Mouse (Mus musculus) cerebellum, postnatal 36 days (tissue): ENCODE measurements around the gene Tubgcp5.

Experiments
- DNase-seq, 2 experiments: peaks; one replicate each; pipeline ENCODE4 v3.0.0; 2021 to 2022; ENCODE audit warnings: mixed read lengths in 2 of 2

The Tubgcp5 gene

DNA sequence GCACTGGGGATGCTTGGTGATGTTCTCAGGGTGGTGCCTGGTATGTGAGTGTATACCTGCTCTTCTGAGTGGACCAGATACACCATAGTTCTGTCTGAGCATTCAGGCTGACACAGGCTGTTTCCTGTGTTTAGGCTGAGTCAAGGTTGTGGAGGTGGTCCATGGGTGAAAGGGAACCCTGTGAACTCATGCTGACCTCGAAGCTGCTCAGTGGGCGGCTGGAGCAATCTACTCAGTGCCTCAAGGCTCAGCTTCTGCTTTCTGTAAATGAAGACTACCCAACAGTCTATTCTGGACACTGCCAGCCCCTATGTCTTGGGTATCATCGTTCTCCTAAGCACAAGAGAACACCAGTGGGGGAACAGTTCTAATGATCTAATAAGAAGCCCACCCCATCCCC lies 61.6 kb downstream of the Tubgcp5 start:
- no peak for DNase-seq

DNA sequence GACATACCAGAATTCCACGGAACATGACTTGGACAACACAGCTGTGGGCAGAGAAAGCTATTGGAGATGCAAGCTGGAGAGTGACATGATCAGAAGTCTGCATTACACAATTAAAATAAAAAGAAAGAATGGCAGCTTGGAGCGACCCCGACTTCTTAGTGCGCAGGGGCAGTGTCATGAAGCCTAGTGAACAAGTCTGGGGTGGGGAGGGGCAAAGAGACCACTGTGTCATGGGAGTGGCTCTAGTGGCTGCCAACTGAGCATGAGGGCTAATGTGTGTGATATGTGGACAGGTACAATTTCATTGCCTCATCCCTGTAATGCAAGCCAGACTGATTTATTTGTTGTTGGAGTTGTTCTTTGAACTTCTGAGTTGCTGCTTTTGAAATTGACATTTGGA lies 62.8 kb downstream of the Tubgcp5 start:
- no peak for DNase-seq

DNA sequence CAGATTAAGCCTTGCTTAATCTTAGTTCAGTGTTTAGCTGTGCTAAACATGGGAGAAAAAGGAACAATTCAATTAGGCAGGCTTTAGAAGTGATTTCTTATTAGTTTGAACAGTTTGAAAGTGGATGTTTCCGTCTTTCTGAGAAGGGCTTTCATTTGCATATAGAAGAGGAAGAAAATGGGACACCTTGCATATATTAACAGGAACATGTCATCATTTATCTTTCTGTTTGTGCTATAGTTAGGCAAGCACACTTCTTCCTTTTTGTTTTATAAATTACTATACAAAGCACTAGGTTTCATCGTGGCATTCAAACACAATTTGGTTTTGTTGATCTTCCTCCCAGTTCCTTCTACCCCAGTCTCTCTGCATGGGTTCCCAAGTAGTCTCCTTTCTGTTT lies 63.8 kb downstream of the Tubgcp5 start:
- DNase-seq, result no peak

DNA sequence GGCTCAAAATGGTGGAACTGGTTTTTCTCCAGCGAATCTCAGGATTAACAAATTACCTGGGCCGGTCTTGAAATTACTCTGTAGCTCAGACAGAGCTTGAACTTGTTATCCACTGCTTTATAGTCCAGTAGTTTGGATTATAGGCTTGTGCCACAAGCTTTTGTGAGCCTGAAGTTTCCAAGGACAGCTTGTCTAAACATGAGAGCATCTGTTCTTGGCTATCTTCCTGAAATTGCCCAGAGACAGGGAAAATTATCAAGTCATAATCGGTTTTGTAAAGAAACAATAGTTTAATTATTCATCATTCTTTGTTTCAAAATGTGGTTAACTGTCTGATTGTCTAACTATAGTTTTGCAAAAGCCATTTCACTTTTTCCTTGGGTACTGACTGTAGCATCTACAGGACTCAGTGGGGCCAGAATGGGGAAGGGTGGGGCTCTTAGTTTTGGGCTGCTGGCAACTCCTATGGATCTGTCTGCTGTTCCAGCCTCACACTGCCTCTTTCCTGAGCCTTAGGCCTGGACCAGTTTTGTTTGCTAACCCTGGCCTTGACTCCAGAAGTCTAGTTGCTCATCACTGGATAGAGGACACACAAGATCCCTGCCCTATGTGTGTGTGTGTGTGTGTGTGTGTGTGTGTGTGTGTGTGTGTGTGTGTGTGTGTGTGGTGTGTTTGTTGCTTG lies 65.0 kb downstream of the Tubgcp5 start:
- no peak for DNase-seq

DNA sequence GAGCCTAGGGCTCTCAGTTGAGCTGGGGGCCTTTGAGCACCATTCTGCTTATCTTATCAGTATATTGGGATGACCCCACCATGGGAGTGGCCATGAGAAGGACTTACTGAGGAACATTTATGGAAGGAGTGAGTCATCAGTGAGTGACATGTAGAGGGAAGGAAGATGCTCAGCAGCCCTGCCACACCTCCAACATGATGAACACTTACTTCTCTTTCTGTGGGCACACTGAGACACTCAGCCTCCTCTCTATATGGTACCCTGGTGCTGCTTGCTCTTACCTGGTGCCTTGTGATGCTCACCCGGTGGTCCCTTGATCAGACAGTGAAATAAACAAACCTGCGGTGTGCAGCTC lies 65.5 kb downstream of the Tubgcp5 start:
- DNase-seq, result no peak

DNA sequence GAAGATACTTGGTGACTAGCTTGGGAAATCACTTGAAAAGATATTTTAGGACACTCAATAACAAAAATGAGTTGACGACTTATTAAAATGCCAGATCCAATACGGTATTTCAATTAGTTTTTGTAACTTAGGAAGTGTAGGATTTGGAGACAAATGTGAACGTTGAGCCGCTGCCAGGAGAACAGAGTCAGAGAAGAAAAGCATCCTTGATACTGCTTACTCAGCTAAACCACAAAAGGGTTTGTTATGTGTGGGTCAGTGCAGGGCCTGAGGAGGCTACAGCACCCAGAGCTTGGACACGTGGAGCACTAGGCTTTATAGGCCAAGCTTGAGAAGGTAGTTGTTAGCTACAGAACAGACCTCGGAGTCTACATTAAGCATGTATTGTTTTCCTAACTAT lies 66.0 kb downstream of the Tubgcp5 start:
- DNase-seq, result no peak

DNA sequence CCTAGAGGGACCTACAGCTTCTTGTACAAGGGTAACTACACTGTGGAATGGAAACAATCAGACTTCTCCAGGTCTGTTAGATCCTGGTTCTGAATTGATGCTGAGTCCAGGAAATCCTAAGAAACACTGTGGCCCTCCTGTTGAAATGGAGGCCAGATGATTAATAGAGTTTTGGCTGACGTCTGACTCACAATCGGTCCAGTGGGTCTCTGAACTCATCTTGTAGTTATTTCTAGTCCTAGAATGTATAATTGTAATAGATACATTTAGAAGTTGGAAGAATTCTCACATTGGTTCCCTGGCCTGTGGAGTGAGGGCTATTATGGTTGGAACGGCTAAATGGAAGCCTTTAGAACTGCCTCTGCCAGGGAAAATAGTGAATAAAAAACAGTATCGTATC lies 67.2 kb downstream of the Tubgcp5 start:
- DNase-seq, result no peak

DNA sequence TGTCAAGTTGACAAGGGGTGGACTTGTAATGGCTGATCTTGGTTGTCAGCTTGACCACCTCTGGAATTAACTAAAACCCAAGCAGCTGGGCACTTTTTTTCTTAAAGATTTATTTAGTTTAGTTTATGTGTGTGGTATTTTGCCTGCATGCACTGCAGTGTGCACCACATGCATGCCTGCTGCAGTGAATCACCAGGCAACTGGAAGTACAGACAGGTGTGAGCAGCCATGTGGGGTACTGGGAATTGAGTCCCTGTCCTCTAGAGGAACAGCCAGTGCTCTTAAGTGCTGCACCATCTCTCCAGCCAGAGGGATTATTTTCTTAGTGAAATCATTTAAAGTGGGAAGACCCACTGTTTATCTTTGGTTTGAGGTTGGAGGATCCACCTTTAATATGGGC lies 71.1 kb downstream of the Tubgcp5 start:
- DNase-seq, result no peak

DNA sequence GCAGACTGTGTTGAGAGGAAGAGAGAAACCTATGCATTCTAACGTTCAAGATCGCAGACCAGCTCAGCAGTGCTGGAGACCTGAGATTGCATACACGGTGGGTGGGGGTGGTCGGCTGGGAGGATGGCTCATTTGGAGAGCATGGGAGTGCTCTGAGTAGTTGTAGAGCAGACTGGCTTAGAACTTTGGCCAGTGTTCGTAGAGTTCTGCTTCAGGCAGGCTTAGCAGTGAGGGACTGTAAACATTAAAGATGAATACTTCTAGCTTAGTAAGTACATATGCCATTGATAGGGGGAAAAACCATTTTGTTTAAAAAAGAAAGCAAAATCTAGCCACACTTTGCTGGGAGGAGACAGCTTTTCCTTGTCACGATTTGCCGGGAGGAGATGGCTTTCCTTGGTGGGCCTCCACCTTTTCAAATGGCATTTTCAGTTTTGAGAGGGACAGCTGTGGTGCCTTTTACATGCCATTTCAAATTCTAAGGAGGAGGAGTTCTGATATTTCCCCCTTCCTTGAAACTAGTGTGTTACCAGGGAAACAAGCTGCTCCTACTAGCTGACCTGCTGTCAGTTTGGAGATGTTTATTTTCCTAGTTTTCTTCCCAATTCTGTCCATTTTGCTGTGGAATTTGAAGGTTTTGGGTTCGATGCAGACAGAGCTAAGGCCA lies 71.9 kb downstream of the Tubgcp5 start:
- DNase-seq, result no peak

DNA sequence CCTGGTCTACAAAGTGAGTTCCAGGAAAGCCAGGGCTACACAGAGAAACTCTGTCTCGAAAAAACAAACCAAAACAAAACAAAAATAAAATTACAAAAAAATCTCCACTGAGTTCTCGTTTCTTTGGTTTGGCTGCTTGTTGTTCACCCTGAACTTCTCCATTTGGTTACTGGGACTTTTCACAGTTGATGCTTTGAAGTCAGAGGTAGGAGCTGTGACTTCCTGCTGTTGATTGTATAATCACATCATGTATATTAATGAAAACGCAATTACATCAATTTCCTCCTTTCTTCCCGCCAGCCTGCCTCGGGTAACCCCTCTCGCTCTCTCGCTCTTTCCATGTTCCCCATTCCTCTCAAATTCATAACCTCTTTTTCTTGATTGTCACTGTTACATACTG lies 74.3 kb downstream of the Tubgcp5 start:
- DNase-seq, result no peak

DNA sequence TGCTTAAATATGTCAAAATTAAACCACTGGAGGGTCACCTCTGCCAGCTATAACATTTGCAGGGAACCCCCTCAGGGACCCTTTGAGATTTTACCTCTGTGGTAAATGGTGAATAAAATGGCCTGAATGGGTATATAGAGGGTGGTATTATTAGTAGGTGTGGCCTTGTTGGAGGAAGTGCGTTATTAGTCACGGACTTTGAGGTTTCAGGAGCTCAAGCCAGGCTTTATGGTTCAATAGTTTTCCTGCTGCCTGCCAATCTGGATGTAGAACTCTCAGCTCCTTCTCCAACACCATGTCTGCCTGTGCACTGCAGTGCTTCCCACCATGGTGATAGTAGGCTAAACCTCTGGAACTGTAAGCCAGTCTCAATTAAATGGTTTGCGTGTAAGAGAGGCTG lies 75.3 kb downstream of the Tubgcp5 start:
- no peak for DNase-seq

DNA sequence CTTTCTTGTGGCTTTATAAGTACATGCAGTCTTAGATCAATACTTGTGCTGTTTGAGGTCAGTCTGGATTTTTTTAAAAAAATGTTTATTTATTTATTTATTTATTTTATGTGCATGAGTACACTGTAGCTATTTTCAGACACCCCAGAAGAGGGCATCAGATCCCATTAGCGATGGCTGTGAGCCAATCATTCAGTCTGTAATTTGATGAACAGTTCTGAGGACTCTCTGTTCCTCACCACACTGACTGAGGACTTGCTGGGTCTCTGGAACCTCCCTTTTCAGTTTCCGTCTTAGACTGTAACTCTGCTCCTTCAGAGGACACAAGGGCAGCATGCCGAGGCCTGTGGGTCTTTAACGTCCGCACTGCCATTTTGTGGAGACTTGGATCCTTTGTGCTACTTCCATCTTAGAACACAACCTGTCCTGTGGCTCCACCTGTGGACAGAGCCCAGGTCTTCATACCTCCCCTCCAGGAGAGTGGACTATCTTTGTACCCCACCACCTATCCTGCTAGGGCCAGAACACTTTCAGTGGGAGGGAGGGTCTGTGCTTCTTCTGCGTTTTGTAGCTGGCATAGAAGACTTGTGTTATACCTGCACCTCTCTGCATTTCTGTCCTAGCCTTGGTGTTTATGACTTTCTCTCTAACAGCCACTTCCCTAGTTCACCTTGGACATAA lies 76.5 kb downstream of the Tubgcp5 start:
- DNase-seq, result peak in 1 of 2 experiments; percentile 23

DNA sequence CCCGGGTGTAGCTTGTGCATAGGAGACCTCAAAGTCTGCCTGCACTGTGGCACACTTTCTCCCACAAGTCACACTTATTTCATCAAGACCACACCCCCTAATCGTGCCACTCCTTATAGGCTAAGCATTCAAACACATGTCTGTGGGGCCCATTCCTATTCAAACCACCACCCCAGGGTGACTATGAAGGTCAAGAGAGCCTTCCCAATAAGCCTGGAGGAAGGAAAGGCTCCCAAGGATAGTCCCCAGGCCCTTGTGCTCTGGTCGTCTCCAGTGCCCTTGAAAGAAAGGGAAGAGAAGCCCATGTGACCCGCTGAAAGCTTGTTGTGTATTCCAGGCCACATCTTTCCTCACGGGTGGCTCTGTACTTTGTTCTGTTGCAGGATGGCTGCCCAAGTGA lies 77.5 kb downstream of the Tubgcp5 start:
- no peak for DNase-seq

DNA sequence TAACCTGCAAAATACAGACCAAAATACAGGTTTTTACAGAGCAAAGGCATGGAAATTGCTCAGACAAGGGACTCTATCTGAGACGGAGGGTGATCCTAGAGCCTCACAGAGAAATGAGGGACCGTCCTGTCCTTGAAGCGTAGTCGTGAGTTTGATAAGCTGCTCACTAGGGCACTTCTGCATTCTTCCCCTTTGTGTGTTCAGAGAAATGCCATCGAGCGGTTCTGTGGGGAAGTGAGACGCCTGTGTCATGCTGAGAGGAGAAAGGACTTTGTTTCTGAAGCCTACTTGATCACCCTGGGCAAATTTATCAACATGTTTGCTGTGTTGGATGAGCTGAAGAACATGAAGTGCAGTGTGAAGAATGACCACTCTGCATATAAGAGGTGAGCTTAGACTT lies 80.7 kb downstream of the Tubgcp5 start:
- no peak for DNase-seq

DNA sequence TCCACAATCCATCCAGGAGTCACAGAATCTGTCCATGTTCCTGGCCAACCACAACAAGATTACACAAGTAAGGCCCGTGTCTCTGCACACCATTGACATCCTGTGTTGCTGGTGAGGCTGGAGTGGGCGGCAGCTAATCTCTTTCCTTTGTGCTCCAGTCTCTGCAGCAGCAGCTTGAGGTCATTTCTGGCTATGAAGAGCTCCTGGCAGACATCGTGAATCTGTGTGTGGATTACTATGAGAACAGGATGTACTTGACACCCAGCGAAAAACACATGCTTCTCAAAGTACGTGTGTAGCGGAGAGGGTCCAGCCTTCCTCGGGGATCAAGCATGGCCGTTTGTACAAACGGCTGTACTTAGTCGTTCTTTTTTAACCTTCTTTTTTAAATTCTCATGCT lies 83.8 kb downstream of the Tubgcp5 start:
- DNase-seq, result no peak

DNA sequence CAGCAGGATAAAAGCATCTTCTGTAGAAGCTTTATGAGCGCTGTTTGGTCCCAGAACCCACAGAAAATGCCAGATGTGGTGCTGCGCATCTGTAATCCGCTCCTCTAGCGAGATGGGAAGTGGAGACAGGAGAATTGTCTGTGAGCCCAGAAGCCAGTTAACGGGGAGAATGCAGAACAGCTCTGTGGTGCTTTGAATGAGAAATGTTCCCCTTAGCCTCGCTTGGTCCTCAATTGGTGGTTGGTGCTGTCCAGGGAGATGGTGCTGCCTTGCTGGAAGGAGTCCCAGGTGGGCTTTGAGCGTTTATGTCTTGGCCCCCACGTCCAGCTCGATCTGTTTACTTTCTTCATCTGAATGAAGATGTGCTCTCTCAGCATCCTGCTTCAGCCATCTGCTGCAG lies 86.9 kb downstream of the Tubgcp5 start:
- DNase-seq, result no peak
